ENCODE assay signal across 27 mouse cellular contexts in the genomic region with DNA sequence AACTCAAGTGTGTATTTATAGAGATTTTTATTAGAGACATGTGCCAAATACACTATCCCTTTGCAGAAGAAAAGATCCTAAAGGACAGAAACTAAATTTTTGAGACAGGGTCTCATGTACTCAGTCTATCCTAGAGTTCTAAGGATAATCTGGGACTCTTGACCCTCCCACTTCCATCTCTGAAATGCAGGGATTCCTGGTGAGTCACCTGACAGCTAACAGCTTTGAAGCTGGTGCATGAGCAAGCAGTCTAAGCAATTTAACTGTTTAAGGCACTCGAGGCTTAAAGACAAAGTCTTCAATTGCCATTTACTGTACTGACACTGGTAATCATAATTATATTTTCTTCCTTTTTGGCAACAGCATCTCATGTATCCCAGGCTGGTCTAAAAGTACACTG. TPM values are rescaled to one million over a fixed set of nuclear protein-coding genes. Genes with fewer than 3 reads are reported as not detected.
A peak's percentile ranks its signal among the peaks of the same experiment; 100 is the strongest.
DNase-seq lines count a peak whose midpoint lies in the region; ATAC-seq lines count a peak whose summit lies in the region.
"Had no signal": no experiment of that assay in that cellular context is flagged by ENCODE, and none has a peak within 500 bp of the region (broad histone marks: within the 10 kb centered on the region; RNA-seq: fewer than 3 reads in every experiment).

No protein-coding gene starts in this region.

- no peak overlapping the region for H3K4me3 ChIP-seq in forebrain, embryonic 11.5 days (ENCODE audit: low read depth, low read length)
- no peak overlapping the region for H3K4me3 ChIP-seq in midbrain, embryonic 10.5 days
- H3K4me3 ChIP-seq: embryonic facial prominence, embryonic 10.5 days; embryonic facial prominence, embryonic 12.5 days; forebrain, embryonic 12.5 days; gastrocnemius, adult 2 months had no signal

- whole genome bisulfite sequencing in forebrain, embryonic 11.5 days: 72% methylated on average over 1 of the region's 1 CpGs
- WGBS in midbrain, embryonic 10.5 days: 77% methylated on average over 1 of the region's 1 CpGs

- 0 out of 2 replicates have a peak, but pooled peaks have one; percentile 50 for ATAC-seq in frontal cortex, adult (ENCODE audit: low TSS enrichment)
- no peak for ATAC-seq in forebrain, embryonic 11.5 days (replicated peaks; ENCODE audit: low FRiP score)
- ATAC-seq: activated CD4-positive, CD25-positive, alpha-beta regulatory T cell, adult 4 months; CD4-positive, CD25-positive, alpha-beta regulatory T cell, adult 4 months; forebrain, embryonic 14.5 days; forebrain, embryonic 16.5 days; Patski had no signal

- H3K27me3 ChIP-seq in forebrain, embryonic 11.5 days (ENCODE audit: control insufficient read depth, insufficient read depth, low read length): no peaks in the 10 kb centered on the region
- no peaks in the 10 kb centered on the region for H3K27me3 ChIP-seq in midbrain, embryonic 10.5 days (ENCODE audit: low read depth, poor library complexity, severe bottlenecking)
- H3K27me3 ChIP-seq: CH12.LX; embryonic facial prominence, embryonic 12.5 days; forebrain, embryonic 12.5 days; Patski had no signal

- H3K27ac ChIP-seq in forebrain, embryonic 11.5 days (ENCODE audit: low read depth, low read length): no peak overlapping the region
- no peak overlapping the region for H3K27ac ChIP-seq in midbrain, embryonic 10.5 days (replicated peaks)
- H3K27ac ChIP-seq: embryonic facial prominence, embryonic 10.5 days; embryonic facial prominence, embryonic 12.5 days; forebrain, embryonic 12.5 days; gastrocnemius, adult 2 months had no signal

- H3K9me3 ChIP-seq in forebrain, embryonic 11.5 days (ENCODE audit: control insufficient read depth, low read length): no peaks in the 10 kb centered on the region
- no peaks in the 10 kb centered on the region for H3K9me3 ChIP-seq in midbrain, embryonic 10.5 days (replicated peaks)
- H3K9me3 ChIP-seq: embryonic facial prominence, embryonic 10.5 days; embryonic facial prominence, embryonic 12.5 days; forebrain, embryonic 12.5 days; G1E had no signal

- peak; percentile 34 for DNase-seq in adrenal gland, postnatal 14 days
- no peak for DNase-seq in adrenal gland, adult 18-20 months (ENCODE audit: low spot score in 2 of 2)
- no peak for DNase-seq in frontal cortex, postnatal 14 days (ENCODE audit: low spot score in 2 of 2)
- peak; percentile 9 for DNase-seq in Muller cell, postnatal 12 days (ENCODE audit: inconsistent ontology term)
- DNase-seq in forebrain, embryonic 11.5 days (ENCODE audit: low spot score): no peak
- no peak for DNase-seq in midbrain, embryonic 10.5 days (ENCODE audit: low spot score)
- DNase-seq: adrenal gland, adult 8-10 months; B cell, adult 2 months; cerebellum, adult 11-12 months; cerebellum, adult 2 months; cerebellum, adult 9-10 months; cerebellum, postnatal 10 days; cerebellum, postnatal 25 days; gastrocnemius, adult 2 months had no signal

- H3K4me1 ChIP-seq in forebrain, embryonic 11.5 days (replicated peaks; ENCODE audit: control insufficient read depth, insufficient read depth, low read length): no peaks in the 10 kb centered on the region
- H3K4me1 ChIP-seq in midbrain, embryonic 10.5 days: peaks cover 14% of the 10 kb centered on the region
- H3K4me1 ChIP-seq: embryonic facial prominence, embryonic 12.5 days; forebrain, embryonic 12.5 days had no signal

- H3K4me2 ChIP-seq in forebrain, embryonic 11.5 days (ENCODE audit: low read depth, low read length, severe bottlenecking): no peak overlapping the region
- H3K4me2 ChIP-seq: embryonic facial prominence, embryonic 12.5 days; forebrain, embryonic 12.5 days had no signal

- no peak overlapping the region for H3K9ac ChIP-seq in forebrain, embryonic 11.5 days (ENCODE audit: low read length)
- H3K9ac ChIP-seq: embryonic facial prominence, embryonic 12.5 days; forebrain, embryonic 12.5 days had no signal

- no peaks in the 10 kb centered on the region for H3K36me3 ChIP-seq in forebrain, embryonic 11.5 days (ENCODE audit: control insufficient read depth, insufficient read depth, low read length)
- H3K36me3 ChIP-seq in midbrain, embryonic 10.5 days: no peaks in the 10 kb centered on the region
- H3K36me3 ChIP-seq: embryonic facial prominence, embryonic 10.5 days; embryonic facial prominence, embryonic 12.5 days; forebrain, embryonic 12.5 days had no signal

RNA-seq across cellular contexts. Expression of gene 9530077C05Rik, which starts 11.2 kb away (rescaled TPM):
- total RNA-seq in adrenal gland, postnatal 14 days (2021): 3.6 and 4.9 TPM in 2 replicates
- total RNA-seq in adrenal gland, adult 18-20 months (2021): 1 to 10 TPM; 3.2 to 5.0 TPM
- 12.6 and 12.7 TPM in 2 replicates for polyA plus RNA-seq in forebrain, embryonic 11.5 days (2014; fragmentation: Nextera tagmentation; extraction: Ambion mirVana)
- polyA plus RNA-seq in midbrain, embryonic 10.5 days (2016; fragmentation: Nextera tagmentation; extraction: Ambion mirVana): 9.5 and 10.4 TPM in 2 replicates

RNA-seq across cellular contexts. Expression of gene Gm17545, which starts 31.5 kb away (rescaled TPM):
- not detected in 2 replicates for total RNA-seq in adrenal gland, postnatal 14 days (2021)
- not detected for total RNA-seq in adrenal gland, adult 18-20 months (2021)
- not detected in 2 replicates for polyA plus RNA-seq in forebrain, embryonic 11.5 days (2014; fragmentation: Nextera tagmentation; extraction: Ambion mirVana)
- polyA plus RNA-seq in midbrain, embryonic 10.5 days (2016; fragmentation: Nextera tagmentation; extraction: Ambion mirVana): not detected in 2 replicates
- total RNA-seq: adrenal gland, adult 8-10 months; CH12.LX; G1E; gastrocnemius, adult 2 months had no signal
- polyA plus RNA-seq: activated CD4-positive, CD25-positive, alpha-beta regulatory T cell, adult 4 months; CD4-positive, CD25-positive, alpha-beta regulatory T cell, adult 4 months; cerebellum, adult 2 months; cortical plate, adult 2 months; embryonic facial prominence, embryonic 10.5 days; embryonic facial prominence, embryonic 12.5 days; embryonic facial prominence, embryonic 14.5 days; forebrain, embryonic 12.5 days; forebrain, embryonic 14.5 days; forebrain, embryonic 16.5 days; G1E; Patski had no signal

RNA-seq across cellular contexts. Expression of gene Anln, which starts 33.6 kb away (rescaled TPM):
- total RNA-seq in adrenal gland, postnatal 14 days (2021): 16.4 and 17.5 TPM in 2 replicates
- 1 to 10 TPM; 1.9 to 2.3 TPM for total RNA-seq in adrenal gland, adult 18-20 months (2021)
- 48.9 and 49.7 TPM in 2 replicates for polyA plus RNA-seq in forebrain, embryonic 11.5 days (2014; fragmentation: Nextera tagmentation; extraction: Ambion mirVana)
- 38.3 and 40.4 TPM in 2 replicates for polyA plus RNA-seq in midbrain, embryonic 10.5 days (2016; fragmentation: Nextera tagmentation; extraction: Ambion mirVana)

RNA-seq across cellular contexts. Expression of gene Rp9, which starts 47.0 kb away (rescaled TPM):
- 37.6 and 46.1 TPM in 2 replicates for total RNA-seq in adrenal gland, postnatal 14 days (2021)
- total RNA-seq in adrenal gland, adult 18-20 months (2021): 10 to 100 TPM; 31.6 to 35.5 TPM
- polyA plus RNA-seq in forebrain, embryonic 11.5 days (2014; fragmentation: Nextera tagmentation; extraction: Ambion mirVana): 50.7 and 54.5 TPM in 2 replicates
- polyA plus RNA-seq in midbrain, embryonic 10.5 days (2016; fragmentation: Nextera tagmentation; extraction: Ambion mirVana): 42.9 and 46.5 TPM in 2 replicates

RNA-seq across cellular contexts. Expression of gene Bbs9, which starts 53.0 kb away (rescaled TPM):
- total RNA-seq in adrenal gland, postnatal 14 days (2021): 14.3 and 18.7 TPM in 2 replicates
- total RNA-seq in adrenal gland, adult 18-20 months (2021): 10 to 100 TPM; 12.5 to 16.5 TPM
- polyA plus RNA-seq in forebrain, embryonic 11.5 days (2014; fragmentation: Nextera tagmentation; extraction: Ambion mirVana): 15.5 and 18.4 TPM in 2 replicates
- 12.5 and 13.2 TPM in 2 replicates for polyA plus RNA-seq in midbrain, embryonic 10.5 days (2016; fragmentation: Nextera tagmentation; extraction: Ambion mirVana)

Comparison
In these comparisons a context has a peak if more than half of its experiments do, and no peak if none do; other contexts are left out.
1. DNase-seq: peak in adrenal gland, postnatal 14 days (single experiment) and Muller cell, postnatal 12 days (single experiment); none in adrenal gland, adult 18-20 months (0 of 2), frontal cortex, postnatal 14 days (0 of 2), forebrain, embryonic 11.5 days (single experiment) and midbrain, embryonic 10.5 days (single experiment).